Mouse (Mus musculus): Measurements from ENCODE around the gene Nmnat1.
"Not testable (repeated sequence)": the region's sequence is repeated elsewhere in the genome, so short reads cannot be mapped to it uniquely, and the experiment has no call there.

Gene Nmnat1

DNA sequence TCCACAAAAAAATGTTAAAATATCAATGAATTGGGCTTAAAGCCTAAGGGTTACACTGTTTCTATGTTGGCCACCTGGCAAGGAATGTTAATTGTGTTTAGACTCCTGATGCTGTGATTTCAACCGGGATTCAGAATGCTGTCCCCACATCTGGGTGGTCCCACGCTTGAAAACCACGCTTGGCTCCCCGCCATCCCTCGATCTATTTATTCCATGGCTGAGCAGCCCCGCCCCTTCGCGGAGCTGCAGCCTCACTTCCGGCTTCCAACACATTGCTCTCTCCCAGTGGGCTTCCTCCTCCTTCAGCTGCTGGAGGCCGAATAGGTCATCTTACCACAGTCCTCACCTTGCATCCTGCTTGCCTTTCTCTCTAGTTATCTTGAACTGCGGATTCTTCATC, 39.1 kb downstream of the Nmnat1 start:
- no peak for DNase-seq (ENCODE audit: low read depth in 1 of 2, low spot score in 2 of 2)

DNA sequence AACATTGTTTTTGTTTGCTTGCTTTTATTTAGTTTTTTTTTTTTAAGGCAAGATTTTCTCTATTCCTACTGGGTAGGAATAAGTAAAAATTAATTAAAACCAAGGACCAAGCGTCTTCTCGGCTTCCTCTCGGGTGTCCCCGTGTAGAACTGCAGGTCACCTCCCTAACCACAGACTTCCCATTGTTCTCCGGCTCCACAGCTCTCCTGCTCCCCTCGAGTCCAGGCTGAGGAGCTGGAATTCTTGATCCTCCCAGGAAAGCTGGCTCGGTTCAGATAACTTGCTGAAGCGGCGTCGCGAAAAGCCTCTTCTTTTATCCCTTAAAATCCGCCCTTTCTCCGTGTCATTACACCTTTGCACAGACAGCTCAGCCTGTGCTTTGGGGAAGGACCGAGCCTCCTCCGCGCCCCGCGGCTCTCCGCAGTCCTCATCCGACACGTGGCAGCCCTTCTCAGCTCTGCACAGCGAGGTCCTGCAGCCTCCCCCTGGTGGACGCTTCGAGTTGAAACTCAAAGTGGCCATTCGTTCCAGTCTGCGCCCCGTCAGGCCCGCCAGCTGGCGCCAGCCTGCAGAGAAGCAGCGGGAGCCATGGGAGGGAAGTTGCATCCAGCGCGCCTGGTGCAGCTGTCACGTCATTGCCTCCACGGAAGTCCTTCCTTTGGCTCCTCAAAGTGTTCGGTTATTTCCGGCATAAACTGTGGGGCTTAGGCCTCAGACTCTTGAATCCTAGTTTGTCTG, 39.9 kb downstream of the Nmnat1 start:
- DNase-seq (ENCODE audit: low read depth in 1 of 2, low spot score in 2 of 2): peak; percentile 73 to 75

DNA sequence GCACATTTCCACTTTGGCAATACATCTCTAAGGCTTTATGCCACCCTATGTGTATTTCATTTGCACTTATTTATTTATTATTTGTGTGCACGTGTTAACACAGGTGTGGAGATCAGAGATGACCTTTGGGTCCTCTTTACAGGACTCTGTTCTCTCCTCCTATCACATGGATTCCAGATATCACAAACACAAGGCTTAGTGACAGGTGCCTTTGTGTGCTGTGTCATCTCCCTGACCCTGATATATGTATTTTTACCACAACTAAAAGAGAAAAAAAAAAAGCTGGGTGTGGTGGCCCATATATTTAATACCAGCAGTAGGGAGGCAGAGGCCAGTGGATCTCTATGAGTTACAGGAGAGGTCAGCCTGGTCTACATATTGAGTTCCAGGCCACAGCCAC, 40.5 kb downstream of the Nmnat1 start:
- no peak for DNase-seq (ENCODE audit: low read depth in 1 of 2, low spot score in 2 of 2)

DNA sequence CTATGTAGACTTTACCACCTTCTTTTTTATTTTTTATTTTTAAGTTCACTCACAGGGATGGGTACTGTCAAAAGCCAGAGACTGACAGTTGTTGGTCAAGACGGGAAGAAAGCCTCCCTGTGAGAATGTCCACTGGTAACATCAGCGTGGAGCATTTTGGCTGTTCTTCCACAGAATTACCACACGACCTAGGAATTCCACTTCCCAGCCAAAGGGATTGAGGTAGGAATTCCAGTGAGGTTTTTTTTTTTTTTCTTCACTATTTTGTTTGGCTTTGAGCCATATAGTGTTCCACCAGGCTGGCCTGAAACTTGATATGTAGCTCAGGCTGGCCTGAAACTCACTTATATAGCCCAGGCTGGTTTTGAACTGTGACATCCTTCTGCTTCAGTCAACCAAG, 42.6 kb downstream of the Nmnat1 start:
- no peak for DNase-seq (ENCODE audit: low read depth in 1 of 2, low spot score in 2 of 2)

DNA sequence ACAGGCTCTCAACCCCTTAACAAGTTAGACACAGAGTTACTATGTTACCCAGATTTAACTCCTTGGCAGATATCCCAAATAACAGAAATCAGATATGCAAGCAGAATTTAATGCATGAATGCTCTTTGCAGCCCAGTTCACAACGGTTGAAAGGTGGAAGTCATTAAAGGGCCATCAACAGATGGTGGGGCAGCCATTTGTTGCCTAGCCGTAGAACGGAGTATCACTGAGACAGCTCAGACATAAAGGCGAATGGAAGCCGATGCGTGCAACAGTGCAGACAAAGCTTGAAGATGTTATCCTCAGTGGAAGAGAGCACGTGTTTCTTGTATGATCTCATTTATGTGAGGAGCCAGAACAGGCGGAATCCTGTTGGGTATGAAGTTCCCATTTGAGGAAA, 44.4 kb downstream of the Nmnat1 start:
- DNase-seq (ENCODE audit: low read depth in 1 of 2, low spot score in 2 of 2): no peak

DNA sequence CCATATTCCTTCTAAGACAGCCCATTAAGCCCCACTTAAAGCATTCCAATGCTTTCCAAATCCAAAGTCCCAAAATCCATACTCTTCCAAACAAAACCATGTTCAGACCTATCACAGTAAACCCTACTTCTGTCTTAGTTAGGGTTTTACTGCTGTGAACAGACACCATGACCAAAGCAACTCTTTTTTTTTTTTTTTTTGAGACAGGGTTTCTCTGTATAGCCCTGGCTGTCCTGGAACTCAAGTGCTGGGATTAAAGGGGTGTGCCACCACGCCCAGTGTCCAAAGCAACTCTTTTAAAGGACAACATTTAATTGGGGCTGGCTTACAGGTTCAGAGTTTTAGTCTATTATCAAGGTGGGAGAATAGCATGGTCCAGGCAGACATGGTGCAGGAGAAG, 53.1 kb downstream of the Nmnat1 start:
- DNase-seq (ENCODE audit: low read depth in 1 of 2, low spot score in 2 of 2): not testable (repeated sequence)

DNA sequence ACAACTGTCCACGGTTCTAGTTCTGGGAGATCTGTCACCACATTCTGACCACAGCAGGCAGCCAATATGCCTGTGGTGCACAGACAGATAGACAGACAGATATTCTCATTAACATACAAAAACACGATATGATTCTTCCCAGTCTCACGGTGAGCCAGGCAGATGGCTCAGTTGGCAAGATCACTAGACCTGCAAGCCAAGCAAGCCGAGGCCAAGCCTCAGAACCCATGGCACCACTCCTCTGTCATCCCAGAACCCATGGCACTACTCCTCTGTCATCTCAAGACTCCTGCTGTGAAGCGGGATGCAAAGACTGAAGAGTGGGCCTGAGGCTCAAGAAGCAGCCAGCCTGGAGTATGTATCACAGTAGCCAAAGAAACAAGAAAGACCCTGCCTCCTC, 55.4 kb downstream of the Nmnat1 start:
- DNase-seq (ENCODE audit: low read depth in 1 of 2, low spot score in 2 of 2): no peak

DNA sequence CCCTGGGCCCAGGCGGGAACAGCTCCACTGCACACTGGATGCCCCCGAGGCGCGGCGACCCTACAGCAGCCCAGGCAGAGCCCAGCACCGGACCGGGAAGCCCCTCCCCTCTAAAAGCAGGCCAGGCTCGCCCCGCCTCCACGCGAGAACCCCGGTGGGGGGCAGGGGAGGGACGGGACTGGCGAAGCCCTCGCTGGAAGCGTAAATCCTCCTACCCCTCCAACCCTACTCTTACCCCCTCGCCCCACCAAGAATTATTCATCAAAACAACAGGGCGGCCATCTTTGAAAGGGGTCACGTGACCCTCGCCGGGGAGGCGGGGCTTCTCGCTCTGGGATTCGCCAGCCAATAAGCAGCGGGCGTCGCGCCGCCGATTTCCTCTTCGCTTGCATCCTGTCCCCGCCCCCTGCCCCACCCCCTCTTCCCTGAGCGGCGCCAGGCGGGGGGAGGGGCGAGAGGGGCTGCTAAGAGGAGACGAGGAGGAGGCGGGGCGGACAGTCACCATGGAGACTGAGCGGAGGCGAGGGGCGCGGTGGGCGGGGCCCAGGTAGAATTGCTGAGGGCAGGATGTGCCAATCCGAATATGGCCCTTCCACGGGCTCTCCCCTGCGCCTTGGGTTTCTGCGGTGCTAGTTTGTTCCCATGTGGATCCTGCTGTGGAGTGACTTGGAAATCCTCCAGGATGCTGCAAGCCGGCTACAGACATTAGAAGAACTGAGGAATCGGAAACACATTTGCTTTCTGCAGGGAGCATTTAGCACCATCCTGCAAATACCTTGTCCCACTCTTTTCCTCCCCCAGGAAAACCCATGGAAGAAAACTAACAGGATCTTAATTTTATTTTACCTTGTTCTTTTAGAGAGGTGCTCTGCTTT, 58.4 kb downstream of the Nmnat1 start, which contains the start of gene Ube4b:
Ube4b (minus strand) TSS at position 425 of the 875 bp plus-strand sequence.
- peak; percentile 66 to 77 for DNase-seq (ENCODE audit: low read depth in 1 of 2, low spot score in 2 of 2)

DNA sequence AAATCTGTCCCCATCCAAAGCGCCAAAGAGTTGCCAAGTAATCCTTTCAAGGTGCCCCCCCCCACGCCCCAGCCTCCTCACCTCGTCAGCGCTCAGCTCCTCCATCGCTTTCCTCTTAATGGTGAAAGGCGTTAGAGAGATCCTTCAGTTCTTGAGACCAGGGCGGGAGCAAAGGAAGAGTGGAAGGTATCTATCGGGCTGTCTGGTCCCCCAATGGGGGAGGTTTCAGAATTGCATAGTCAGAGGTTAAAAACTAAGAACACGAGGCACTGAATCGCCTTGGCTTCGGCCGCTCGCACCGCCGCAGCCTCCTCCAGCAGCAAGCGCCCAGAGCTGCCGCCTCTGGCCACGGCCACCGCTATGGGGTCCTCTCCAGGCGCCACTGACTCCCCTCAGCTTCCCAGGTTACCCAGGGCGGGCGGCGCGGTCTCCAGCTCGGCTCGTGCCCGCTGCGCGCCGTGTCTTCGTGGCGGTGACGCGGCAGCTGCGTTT, 59.2 kb downstream of the Nmnat1 start:
- DNase-seq (ENCODE audit: low read depth in 1 of 2, low spot score in 2 of 2): peak in 1 of 2 experiments; percentile 3

DNA sequence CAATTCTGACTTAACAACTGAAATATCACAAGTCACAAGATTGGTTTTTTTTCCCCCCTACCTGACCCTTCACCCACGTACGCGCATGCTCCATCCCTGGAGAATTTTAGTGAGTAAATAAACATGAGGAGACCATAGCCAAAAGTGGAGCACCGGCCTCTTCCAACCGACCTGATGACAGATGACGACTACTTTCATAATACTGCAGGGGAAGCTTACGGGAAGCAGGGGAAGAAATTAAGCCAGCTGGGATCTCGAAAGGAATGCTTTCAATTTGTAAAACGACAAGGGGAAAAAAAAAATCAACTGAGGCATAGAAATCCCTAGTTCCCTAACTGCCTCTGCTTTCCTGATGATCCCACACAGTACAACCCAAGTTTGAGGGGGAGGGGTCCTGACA, 60.2 kb downstream of the Nmnat1 start:
- no peak for DNase-seq (ENCODE audit: low read depth in 1 of 2, low spot score in 2 of 2)

DNA sequence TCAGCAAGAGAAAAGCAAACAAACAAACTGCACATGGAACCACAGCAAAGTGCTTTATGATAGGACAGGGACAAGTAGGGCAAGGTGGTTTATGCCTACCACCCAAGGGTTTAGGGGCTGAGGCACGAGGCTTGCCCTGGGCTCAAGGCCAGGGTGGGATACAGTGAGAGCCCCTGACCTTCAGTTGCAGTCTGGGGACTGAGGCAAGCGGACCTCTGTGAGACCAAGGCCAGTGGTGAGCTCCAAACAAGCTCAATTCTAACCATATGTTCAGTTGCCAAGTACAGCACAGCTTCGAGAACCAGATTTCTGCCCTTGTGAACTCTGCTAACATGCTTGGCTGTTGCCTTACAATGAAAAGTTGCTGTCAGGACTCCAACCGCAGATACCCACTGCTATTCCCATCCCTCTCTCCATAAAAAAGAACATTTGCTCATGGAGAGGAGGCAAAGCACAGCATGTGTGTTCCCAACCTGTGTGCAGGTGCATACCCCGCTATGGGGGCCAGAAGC, 67.1 kb downstream of the Nmnat1 start:
- DNase-seq (ENCODE audit: low read depth in 1 of 2, low spot score in 2 of 2): no peak

Measured in monocyte, adult 2 months (primary cell).